ENCODE assay signal across 8 mouse cellular contexts in genomic region chr14:75130501-75131318, GRCm38 (mm10). TPM values are rescaled to one million over a fixed set of nuclear protein-coding genes. Genes with fewer than 3 reads are reported as not detected.
DNase-seq lines count a peak whose midpoint lies in the region; ATAC-seq lines count a peak whose summit lies in the region.

TSS of gene Lrrc63 (minus strand) at chr14:75130881.
TSS of gene Lcp1 (plus strand) at chr14:75131101.

- WGBS in hindbrain, embryonic 12.5 days: 1% methylated on average over 32 of the region's 42 CpGs

- H3K27me3 ChIP-seq in hindbrain, embryonic 12.5 days: peaks cover 5% of the 10 kb centered on the region; the same call in 1 of the 2 replicates

- peak within 1 kb of the TSS; percentile 60 for H3K9ac ChIP-seq in hindbrain, embryonic 12.5 days

- DNase-seq in MEL-GATA-1-ER (ENCODE audit: extremely low read depth, low read depth): peak; percentile 37
- DNase-seq in cerebellum, adult 9-10 months: peak; percentile 67
- DNase-seq in frontal cortex, postnatal 10 days (ENCODE audit: low spot score in 2 of 2): peak; percentile 16 to 60
- peak; percentile 30 to 42 for DNase-seq in layer of hippocampus, postnatal 25 days (ENCODE audit: extremely low spot score in 1 of 2, low spot score in 1 of 2)
- DNase-seq in lung, postnatal 14 days: peak; percentile 85
- peak; percentile 77 for DNase-seq in ovary, postnatal 36 days (ENCODE audit: low spot score)
- DNase-seq in thymus, postnatal 25 days: peak; percentile 57

- no peaks in the 10 kb centered on the region for H3K9me3 ChIP-seq in hindbrain, embryonic 12.5 days (replicated peaks)

- peak within 1 kb of the TSS; percentile 60 for H3K27ac ChIP-seq in hindbrain, embryonic 12.5 days

- ATAC-seq in hindbrain, embryonic 12.5 days (ENCODE audit: low FRiP score): peak; percentile 94

- H3K4me2 ChIP-seq in hindbrain, embryonic 12.5 days (replicated peaks): peak within 1 kb of the TSS; percentile 83

- H3K4me1 ChIP-seq in hindbrain, embryonic 12.5 days: 0 out of 2 replicates have a peak, but pooled peaks cover 2% of the 10 kb centered on the region

- H3K36me3 ChIP-seq in hindbrain, embryonic 12.5 days: no peaks in the 10 kb centered on the region

- H3K4me3 ChIP-seq in hindbrain, embryonic 12.5 days: peak within 1 kb of the TSS; percentile 60

RNA-seq across cellular contexts. Expression of gene Lrrc63, which starts in this region (rescaled TPM):
- polyA plus RNA-seq in hindbrain, embryonic 12.5 days (2016; fragmentation: Nextera tagmentation; extraction: Ambion mirVana): 0.08 and 0.17 TPM in 2 replicates
- not detected for total RNA-seq in layer of hippocampus, postnatal 25 days (2021)

RNA-seq across cellular contexts. Expression of gene Lcp1, which starts in this region (rescaled TPM):
- 19.8 and 28.2 TPM in 2 replicates for polyA plus RNA-seq in hindbrain, embryonic 12.5 days (2016; fragmentation: Nextera tagmentation; extraction: Ambion mirVana)
- 1 to 10 TPM; 7.8 to 8.8 TPM for total RNA-seq in layer of hippocampus, postnatal 25 days (2021)

Comparison
In these comparisons a context has a peak if more than half of its experiments do, and no peak if none do; other contexts are left out.
1. Peak in every context shown above with its lines: DNase-seq, ATAC-seq, H3K4me3 ChIP-seq and H3K27ac ChIP-seq.